In the genomic region with DNA sequence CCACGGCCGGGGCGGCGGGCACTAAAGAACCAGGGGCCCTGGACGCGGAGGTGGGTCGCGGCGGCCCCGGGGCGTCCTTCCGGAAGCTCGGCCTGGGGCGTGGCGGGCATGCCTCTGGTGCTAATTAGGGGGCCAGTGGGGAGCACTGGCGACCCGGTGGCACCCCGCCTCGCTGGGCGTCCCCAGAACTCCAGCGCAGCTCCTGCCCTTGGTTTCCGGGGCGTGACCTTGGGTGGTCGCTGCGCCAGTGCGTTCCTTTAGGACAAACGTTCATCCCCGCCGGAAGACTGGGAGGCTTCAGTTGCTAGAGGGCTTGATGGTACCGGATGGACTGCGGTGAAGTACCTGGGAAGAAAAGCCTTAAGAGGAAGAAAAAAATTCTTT, we compare ENCODE assay signal across 8 mouse cellular contexts. TPM values are rescaled to one million over a fixed set of nuclear protein-coding genes. Genes with fewer than 3 reads are reported as not detected.
DNase-seq lines count a peak whose midpoint lies in the region; ATAC-seq lines count a peak whose summit lies in the region.

No protein-coding gene starts in this region.

- peak overlapping the region; percentile 85 for H3K27ac ChIP-seq in heart, embryonic 12.5 days (ENCODE audit: poor library complexity, severe bottlenecking)

- H3K27me3 ChIP-seq in heart, embryonic 12.5 days (replicated peaks) = no peaks in the 10 kb centered on the region
- no peaks in the 10 kb centered on the region for H3K27me3 ChIP-seq in megakaryocyte, embryonic 14.5 days (replicated peaks)

- H3K4me2 ChIP-seq in heart, embryonic 12.5 days = peak overlapping the region; percentile 91

- WGBS in heart, embryonic 12.5 days = 0% methylated on average over 31 of the region's 31 CpGs

- H3K9ac ChIP-seq in heart, embryonic 12.5 days = peak overlapping the region; percentile 95

- H3K9me3 ChIP-seq in heart, embryonic 12.5 days (replicated peaks) = peaks cover 9% of the 10 kb centered on the region
- peaks cover 13% of the 10 kb centered on the region for H3K9me3 ChIP-seq in megakaryocyte, embryonic 14.5 days

- ATAC-seq in common myeloid progenitor, adult 5-6 weeks (replicated peaks; ENCODE audit: low read depth, poor library complexity, severe bottlenecking) = peak; percentile 48
- peak; percentile 47 for ATAC-seq in heart, embryonic 12.5 days (ENCODE audit: insufficient number of reproducible peaks, low FRiP score)
- ATAC-seq in monocyte, adult 5-6 weeks (replicated peaks; ENCODE audit: insufficient number of reproducible peaks, low FRiP score, low TSS enrichment, poor library complexity, severe bottlenecking) = no peak

- H3K36me3 ChIP-seq in heart, embryonic 12.5 days = peaks cover 16% of the 10 kb centered on the region; the same call in 1 of the 2 replicates
- H3K36me3 ChIP-seq in megakaryocyte, embryonic 14.5 days (replicated peaks; ENCODE audit: low read length) = peaks cover 38% of the 10 kb centered on the region

- DNase-seq in urinary bladder, postnatal 4 days (ENCODE audit: low spot score in 2 of 2) = peak; percentile 18 to 62
- DNase-seq in urinary bladder, adult 18-20 months (ENCODE audit: low spot score in 2 of 2) = no peak
- peak; percentile 30 to 33 for DNase-seq in left cerebral cortex, postnatal 36 days (ENCODE audit: low spot score in 2 of 2)
- peak; percentile 24 for DNase-seq in right cerebral cortex, postnatal 4 days

- peaks cover 35% of the 10 kb centered on the region for H3K4me1 ChIP-seq in heart, embryonic 12.5 days (replicated peaks)
- peaks cover 53% of the 10 kb centered on the region for H3K4me1 ChIP-seq in megakaryocyte, embryonic 14.5 days

- peak overlapping the region; percentile 90 for H3K4me3 ChIP-seq in heart, embryonic 12.5 days
- peak overlapping the region; percentile 99 for H3K4me3 ChIP-seq in megakaryocyte, embryonic 14.5 days (replicated peaks)

- intact Hi-C loops in left cerebral cortex, postnatal 36 days (cut with DNase I) = loop anchor here (2.0 to 5.0 kb wide), 2 partner anchors 41 to 61 kb away; a partner anchor contains a TSS

RNA-seq across cellular contexts. Expression of a gene that starts 0.7 kb away (rescaled TPM):
- total RNA-seq in common myeloid progenitor, adult 5-6 weeks (2017) = 208 and 246 TPM in 2 replicates
- 125 and 127 TPM in 2 replicates for polyA plus RNA-seq in heart, embryonic 12.5 days (2016; fragmentation: Nextera tagmentation; extraction: Ambion mirVana)
- 10 to 100 TPM; 91.2 to 97.2 TPM for total RNA-seq in left cerebral cortex, postnatal 36 days (2021)
- 43.7 and 134 TPM in 2 replicates for polyA plus RNA-seq in megakaryocyte, embryonic 14.5 days (2012; ENCODE audit: insufficient read depth, low replicate concordance)
- 131 to 170 TPM (median 150 TPM) in 3 replicates for total RNA-seq in monocyte, adult 5-6 weeks (2017)

RNA-seq across cellular contexts. Expression of a gene that starts 42.4 kb away (rescaled TPM):
- total RNA-seq in common myeloid progenitor, adult 5-6 weeks (2017) = 4.5 and 9.7 TPM in 2 replicates
- 4.1 and 4.6 TPM in 2 replicates for polyA plus RNA-seq in heart, embryonic 12.5 days (2016; fragmentation: Nextera tagmentation; extraction: Ambion mirVana)
- total RNA-seq in left cerebral cortex, postnatal 36 days (2021) = 1 to 10 TPM; 5.6 to 7.2 TPM
- 0.19 and 0.57 TPM in 2 replicates for polyA plus RNA-seq in megakaryocyte, embryonic 14.5 days (2012; ENCODE audit: insufficient read depth, low replicate concordance)
- 13.1 to 21.7 TPM (median 14.7 TPM) in 3 replicates for total RNA-seq in monocyte, adult 5-6 weeks (2017)

Comparison
In these comparisons a context has a peak if more than half of its experiments do, and no peak if none do; other contexts are left out.
1. DNase-seq: peak in urinary bladder, postnatal 4 days (2 of 2), left cerebral cortex, postnatal 36 days (2 of 2) and right cerebral cortex, postnatal 4 days (single experiment); none in urinary bladder, adult 18-20 months (0 of 2).